Mouse (Mus musculus): ENCODE results near the gene Ccne1. TPM values are rescaled to one million over a fixed set of nuclear protein-coding genes. Genes with fewer than 3 reads are reported as not detected.
"Not testable (repeated sequence)": the region's sequence is repeated elsewhere in the genome, so short reads cannot be mapped to it uniquely, and the experiment has no call there.

Gene Ccne1
- polyA plus RNA-seq, 1 experiment from 2014 or later: 61.4 TPM

DNA sequence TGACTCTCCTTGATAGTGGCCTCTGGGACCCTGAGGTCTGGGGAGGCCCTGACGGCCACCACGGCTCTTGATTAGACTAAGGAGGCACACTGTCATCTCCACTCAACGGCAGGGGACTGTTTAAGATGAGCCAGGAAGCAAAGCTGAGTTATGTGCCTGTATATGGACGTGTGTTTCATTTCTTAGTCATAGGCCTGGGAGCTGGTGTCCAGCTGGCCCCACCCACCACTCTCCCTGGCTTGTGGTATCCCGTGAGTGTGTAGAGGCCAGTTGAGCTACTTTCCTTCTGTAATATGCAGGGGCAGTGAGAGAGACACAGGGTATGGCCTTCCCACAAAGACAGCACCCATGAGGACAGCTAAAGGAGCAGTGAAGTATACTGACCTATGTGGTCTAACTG is 20.9 kb upstream of the Ccne1 start:
- 71% methylated on average over 5 of the region's 5 CpGs for WGBS

DNA sequence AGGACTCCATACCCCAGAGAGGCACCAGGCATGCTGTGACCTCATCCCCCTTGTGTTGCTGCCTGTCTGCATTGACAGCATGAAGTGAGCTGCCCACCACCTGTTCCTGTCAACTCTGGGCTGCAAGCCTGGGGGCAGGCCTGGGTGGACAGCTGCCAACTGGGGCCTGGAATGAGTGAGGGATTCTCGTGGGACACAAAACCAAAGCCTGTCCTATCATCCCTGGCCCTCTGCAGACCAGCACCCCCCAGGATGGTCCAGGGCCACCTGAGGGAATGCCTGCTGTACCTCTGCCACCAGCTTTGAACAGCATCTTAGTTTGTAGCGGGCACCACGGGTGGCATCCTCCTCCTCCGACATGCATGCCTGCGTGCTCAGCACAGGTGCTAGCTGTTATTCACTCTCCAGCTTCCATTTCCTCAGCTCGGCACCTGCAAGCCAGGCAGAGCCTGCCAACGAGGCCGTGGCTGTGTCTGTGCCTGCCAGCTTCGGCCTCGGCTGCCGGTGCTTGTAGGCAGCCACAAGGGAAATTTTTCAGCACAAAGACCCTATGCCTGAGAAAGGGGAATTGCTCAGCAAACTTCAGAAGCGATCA is 18.3 kb upstream of the Ccne1 start:
- Histone ChIP-seq H3K9me3 (no peaks in the 10 kb centered on the region), H3K36me3 (no peaks in the 10 kb centered on the region), H3K27ac (no peak overlapping the region), H3K4me1 (peaks cover 9% of the 10 kb centered on the region), H3K9ac (no peak overlapping the region), H3K27me3 (no peaks in the 10 kb centered on the region), H3K4me2 (no peak overlapping the region), H3K4me3 (no peak overlapping the region)
- no peak for ATAC-seq (ENCODE audit: insufficient number of reproducible peaks, insufficient read depth, low FRiP score, low TSS enrichment, low read depth)
- WGBS: 71% methylated on average over 12 of the region's 12 CpGs

More for the DNA sequence above, 20.9 kb upstream of the Ccne1 start:
- not testable (repeated sequence) for H3K4me3 ChIP-seq; H3K27me3 ChIP-seq; H3K9me3 ChIP-seq; H3K9ac ChIP-seq; H3K4me2 ChIP-seq; ATAC-seq (ENCODE audit: insufficient number of reproducible peaks, insufficient read depth, low FRiP score, low TSS enrichment, low read depth); H3K36me3 ChIP-seq; H3K27ac ChIP-seq
- H3K4me1 ChIP-seq: peaks cover 13% of the 10 kb centered on the region

DNA sequence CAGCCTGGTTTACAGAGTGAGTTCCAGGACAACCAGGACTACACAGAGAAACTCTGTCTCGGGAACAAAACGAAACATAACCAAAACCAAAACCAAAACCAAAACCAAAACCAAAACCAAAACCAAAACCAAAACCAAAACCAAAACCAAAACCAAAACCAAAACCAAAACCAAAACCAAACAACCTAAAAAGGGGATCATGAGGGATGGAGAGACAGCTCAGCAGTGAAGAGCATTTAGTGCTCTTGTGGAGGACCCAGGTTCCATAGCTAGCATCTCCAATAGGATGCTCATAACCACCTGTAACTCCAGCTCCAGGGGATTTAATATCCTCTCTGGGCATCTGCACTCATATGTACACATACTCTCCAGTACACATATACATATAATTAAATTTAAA is 16.8 kb upstream of the Ccne1 start:
- not testable (repeated sequence) for H3K36me3 ChIP-seq; H3K27me3 ChIP-seq; H3K4me1 ChIP-seq; H3K9me3 ChIP-seq; H3K4me3 ChIP-seq; H3K4me2 ChIP-seq; ATAC-seq (ENCODE audit: insufficient number of reproducible peaks, insufficient read depth, low FRiP score, low TSS enrichment, low read depth); H3K27ac ChIP-seq; H3K9ac ChIP-seq
- WGBS: 87% methylated on average over 2 of the region's 2 CpGs

DNA sequence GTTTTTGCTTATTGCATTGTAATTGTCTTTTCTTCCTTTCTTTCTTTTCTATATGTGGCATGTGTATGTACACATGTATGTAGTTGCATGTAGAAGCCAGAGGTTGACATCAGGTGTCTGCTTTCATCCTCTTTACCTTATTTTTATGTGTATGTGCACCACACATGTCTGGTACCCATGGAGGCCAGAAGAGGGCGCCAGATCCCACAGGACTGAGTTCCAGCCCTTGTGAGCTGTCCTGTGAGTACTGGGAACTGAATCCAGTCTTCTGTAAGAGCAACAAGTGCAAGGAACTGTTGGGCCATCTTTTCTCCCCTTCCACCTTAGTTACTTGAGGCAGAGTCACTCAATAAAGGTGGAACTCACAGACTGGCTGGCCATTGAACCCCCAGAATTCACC is 11.3 kb upstream of the Ccne1 start:
- Histone ChIP-seq H3K27me3 (no peaks in the 10 kb centered on the region), H3K4me3 (no peak overlapping the region), H3K4me1 (no peaks in the 10 kb centered on the region), H3K27ac (no peak overlapping the region), H3K36me3 (no peaks in the 10 kb centered on the region), H3K9me3 (no peaks in the 10 kb centered on the region), H3K9ac (no peak overlapping the region), H3K4me2 (no peak overlapping the region)
- no peak for ATAC-seq (ENCODE audit: insufficient number of reproducible peaks, insufficient read depth, low FRiP score, low TSS enrichment, low read depth)
- 7% methylated on average over 1 of the region's 1 CpGs for WGBS

DNA sequence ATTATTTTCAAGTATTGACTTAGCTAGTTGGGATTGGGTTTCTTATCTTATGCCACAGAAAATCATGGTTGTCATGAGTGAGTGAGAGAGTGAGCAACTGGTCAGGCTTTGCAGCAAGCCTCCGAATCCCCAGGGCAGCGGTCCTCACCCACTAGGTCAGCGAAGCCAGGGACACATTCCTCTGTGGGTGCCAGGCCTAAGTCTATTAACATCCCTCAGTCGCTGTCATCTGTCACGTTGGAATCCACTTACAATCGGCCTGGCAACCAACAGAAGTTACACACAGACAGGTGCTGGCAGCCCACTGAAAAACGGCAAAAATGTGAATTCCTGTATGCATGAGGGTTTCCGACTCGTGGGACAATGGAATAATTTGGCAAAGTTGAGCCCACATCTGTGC is 5.1 kb upstream of the Ccne1 start:
- Histone ChIP-seq H3K4me3 (no peak overlapping the region), H3K9ac (no peak overlapping the region), H3K27ac (peak overlapping the region; percentile 85), H3K27me3 (no peaks in the 10 kb centered on the region), H3K36me3 (no peaks in the 10 kb centered on the region), H3K9me3 (no peaks in the 10 kb centered on the region), H3K4me1 (peaks cover 24% of the 10 kb centered on the region), H3K4me2 (no peak overlapping the region)
- no peak for ATAC-seq (ENCODE audit: insufficient number of reproducible peaks, insufficient read depth, low FRiP score, low TSS enrichment, low read depth)
- 70% methylated on average over 9 of the region's 9 CpGs for WGBS

DNA sequence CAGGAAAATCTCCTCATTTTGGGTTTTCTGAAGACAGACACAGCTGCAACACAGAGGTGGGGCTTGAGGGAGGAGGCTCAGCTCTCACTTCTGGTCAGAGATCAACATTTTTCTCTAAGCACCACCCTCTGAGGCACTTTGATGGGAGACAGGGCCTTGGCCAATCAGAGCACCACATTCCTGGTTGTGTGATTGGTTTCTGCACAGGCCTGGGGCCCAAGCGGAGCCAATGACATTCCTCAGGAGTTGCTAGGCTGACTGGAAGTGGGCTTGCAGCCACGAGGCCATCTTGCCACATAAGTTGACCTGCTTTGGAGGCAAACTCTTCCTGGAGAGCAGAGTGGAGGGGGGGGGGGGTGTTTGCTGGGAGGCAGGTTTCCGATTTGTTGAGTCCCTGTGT is 4.7 kb upstream of the Ccne1 start:
- H3K27ac ChIP-seq: peak overlapping the region; percentile 85
- 27% methylated on average over 3 of the region's 3 CpGs for WGBS
- H3K9me3 ChIP-seq: no peaks in the 10 kb centered on the region
- peak overlapping the region; percentile 24 for H3K4me2 ChIP-seq
- peaks cover 24% of the 10 kb centered on the region for H3K4me1 ChIP-seq
- peak; percentile 79 for ATAC-seq (ENCODE audit: insufficient number of reproducible peaks, insufficient read depth, low FRiP score, low TSS enrichment, low read depth)
- H3K36me3 ChIP-seq: no peaks in the 10 kb centered on the region
- H3K9ac ChIP-seq: no peak overlapping the region
- H3K27me3 ChIP-seq: no peaks in the 10 kb centered on the region
- no peak overlapping the region for H3K4me3 ChIP-seq

DNA sequence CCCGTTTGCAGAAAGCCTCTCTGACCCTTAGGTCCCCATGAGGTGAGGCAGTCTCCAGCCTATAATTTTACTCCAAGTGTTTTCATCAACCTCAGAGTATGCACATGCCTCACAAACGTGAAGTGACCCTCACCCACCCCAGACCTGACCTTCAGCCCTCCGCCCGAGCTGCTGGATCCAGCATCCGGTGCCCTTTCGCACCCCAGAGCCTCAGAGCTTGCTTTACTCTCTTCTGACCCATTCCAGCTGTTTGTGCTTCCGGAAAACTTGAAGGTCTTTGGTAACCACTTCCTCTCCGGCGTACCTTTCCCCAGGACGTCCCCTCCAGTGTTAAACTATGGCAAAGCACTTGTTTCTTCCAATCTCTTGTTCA is 912 bp upstream of the Ccne1 start:
- peaks cover 38% of the 10 kb centered on the region for H3K4me1 ChIP-seq
- peak overlapping the region; percentile 91 for H3K4me2 ChIP-seq
- H3K27me3 ChIP-seq: no peaks in the 10 kb centered on the region
- H3K9ac ChIP-seq: peak overlapping the region; percentile 80; the same call in 1 of the 2 replicates
- WGBS: 18% methylated on average over 10 of the region's 10 CpGs
- H3K9me3 ChIP-seq: no peaks in the 10 kb centered on the region
- 0 out of 2 replicates have a peak overlapping the region, but pooled peaks have one; percentile 48 for H3K27ac ChIP-seq
- peaks cover 6% of the 10 kb centered on the region for H3K36me3 ChIP-seq
- no peak for ATAC-seq (ENCODE audit: insufficient number of reproducible peaks, insufficient read depth, low FRiP score, low TSS enrichment, low read depth)
- H3K4me3 ChIP-seq: peak overlapping the region; percentile 91

DNA sequence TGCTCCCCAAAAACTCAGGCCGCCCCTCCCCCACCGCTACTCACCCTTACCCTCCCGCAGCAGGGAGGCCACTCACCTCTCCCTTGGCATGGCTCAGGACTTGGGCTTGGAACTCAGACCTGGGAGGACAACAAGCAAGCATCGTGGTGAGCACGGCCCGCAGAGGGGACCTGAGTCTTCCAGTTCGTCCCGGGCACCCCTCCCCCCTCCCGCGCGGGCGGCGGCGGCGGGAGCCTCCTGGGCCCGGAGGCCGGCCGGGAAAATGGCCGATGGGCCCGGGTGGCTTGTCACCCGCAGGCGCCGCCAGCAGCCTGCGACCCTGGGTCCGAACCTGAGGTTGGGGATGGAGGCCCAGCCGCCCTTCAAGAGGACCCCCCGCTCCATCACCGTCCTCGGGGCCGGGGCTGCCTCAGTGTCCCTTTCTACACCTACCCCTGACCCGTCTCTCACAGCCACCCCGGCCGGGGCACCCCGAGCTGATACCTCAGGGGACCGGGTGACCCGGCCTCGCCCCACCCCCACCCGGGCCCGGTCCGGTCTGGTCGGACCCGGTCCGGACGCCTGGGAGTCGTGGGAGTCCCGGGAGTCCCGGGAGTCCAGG is 523 bp downstream of the Ccne1 start:
- no peaks in the 10 kb centered on the region for H3K27me3 ChIP-seq
- H3K4me3 ChIP-seq: peak overlapping the region; percentile 91
- H3K9ac ChIP-seq: peak overlapping the region; percentile 85
- WGBS: 0% methylated on average over 47 of the region's 47 CpGs
- no peaks in the 10 kb centered on the region for H3K9me3 ChIP-seq
- peak overlapping the region; percentile 91 for H3K4me2 ChIP-seq
- peaks cover 30% of the 10 kb centered on the region for H3K4me1 ChIP-seq
- ATAC-seq (ENCODE audit: insufficient number of reproducible peaks, insufficient read depth, low FRiP score, low TSS enrichment, low read depth): peak; percentile 45
- peak overlapping the region; percentile 57; the same call in 1 of the 2 replicates for H3K27ac ChIP-seq
- peaks cover 17% of the 10 kb centered on the region for H3K36me3 ChIP-seq

DNA sequence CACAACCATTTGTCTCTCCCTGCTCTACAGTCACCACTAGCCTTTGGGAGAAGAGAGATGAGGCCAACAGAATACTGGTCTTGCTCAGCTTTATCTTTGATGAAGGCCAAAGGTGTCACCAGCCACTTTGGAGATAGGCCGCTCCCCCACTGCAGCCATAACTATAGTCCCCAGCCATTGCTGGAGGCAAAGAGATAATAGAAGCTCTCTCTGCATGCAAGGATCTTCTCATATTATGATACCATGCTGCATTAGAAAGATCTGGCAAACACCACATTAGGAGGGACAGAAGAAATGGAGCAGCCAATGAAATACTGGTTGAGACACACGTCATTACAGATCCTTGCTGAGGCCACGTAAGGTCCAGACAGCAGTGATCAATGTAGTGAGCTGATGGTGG is 2.0 kb downstream of the Ccne1 start:
- Histone ChIP-seq H3K4me3 (0 out of 2 replicates have a peak overlapping the region, but pooled peaks have one; percentile 91), H3K9ac (no peak overlapping the region), H3K27ac (no peak overlapping the region), H3K4me2 (peak overlapping the region; percentile 91), H3K27me3 (no peaks in the 10 kb centered on the region), H3K36me3 (peaks cover 32% of the 10 kb centered on the region), H3K9me3 (no peaks in the 10 kb centered on the region), H3K4me1 (peaks cover 20% of the 10 kb centered on the region)
- no peak for ATAC-seq (ENCODE audit: insufficient number of reproducible peaks, insufficient read depth, low FRiP score, low TSS enrichment, low read depth)
- WGBS: 87% methylated on average over 3 of the region's 3 CpGs

DNA sequence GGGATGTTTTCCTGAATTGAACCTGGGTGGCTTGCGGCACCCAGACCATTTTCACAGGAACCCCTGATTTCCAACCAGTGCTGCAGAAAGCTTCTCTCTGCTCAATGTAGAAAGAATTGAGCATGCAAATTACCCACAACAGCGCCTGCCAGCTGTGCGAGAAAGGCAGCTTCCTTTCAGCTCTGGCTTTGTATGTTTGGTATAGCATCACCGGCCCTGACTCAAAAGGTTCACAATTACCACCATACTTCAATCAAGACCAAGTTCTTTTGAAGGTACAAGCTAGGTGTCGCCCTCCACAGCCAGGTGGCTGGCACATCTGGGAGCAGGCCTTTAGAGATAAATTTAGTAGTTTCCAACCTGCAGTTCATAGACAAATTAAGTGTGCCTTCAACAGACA is 3.2 kb downstream of the Ccne1 start:
- peaks cover 45% of the 10 kb centered on the region for H3K36me3 ChIP-seq
- peaks cover 20% of the 10 kb centered on the region for H3K4me1 ChIP-seq
- no peak overlapping the region for H3K4me2 ChIP-seq
- no peaks in the 10 kb centered on the region for H3K9me3 ChIP-seq
- no peak overlapping the region for H3K4me3 ChIP-seq
- H3K27me3 ChIP-seq: no peaks in the 10 kb centered on the region
- 92% methylated on average over 5 of the region's 5 CpGs for WGBS
- no peak overlapping the region for H3K27ac ChIP-seq
- H3K9ac ChIP-seq: no peak overlapping the region
- ATAC-seq (ENCODE audit: insufficient number of reproducible peaks, insufficient read depth, low FRiP score, low TSS enrichment, low read depth): no peak

DNA sequence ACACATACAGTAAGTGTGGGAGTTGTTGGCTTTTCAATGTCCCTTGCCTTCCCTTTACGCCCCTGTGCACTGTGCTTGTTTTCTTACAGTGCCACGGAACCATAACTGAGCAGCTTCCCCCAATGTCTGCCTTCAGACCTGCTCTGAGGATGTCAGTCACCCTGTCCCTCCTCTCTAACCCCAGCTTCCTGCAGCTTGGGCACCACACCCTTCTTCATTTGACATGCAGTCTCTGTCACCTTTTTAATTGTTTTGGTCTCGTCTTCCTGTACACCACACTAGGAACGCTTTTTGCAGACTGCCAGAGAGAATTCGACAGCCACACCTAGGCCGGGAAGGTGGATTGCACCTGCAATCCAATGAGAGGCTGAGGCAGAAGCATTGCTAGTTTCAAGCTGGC is 13.0 kb downstream of the Ccne1 start:
- Histone ChIP-seq H3K27me3 (no peaks in the 10 kb centered on the region), H3K36me3 (peaks cover 24% of the 10 kb centered on the region), H3K4me2 (no peak overlapping the region), H3K9ac (no peak overlapping the region), H3K4me3 (no peak overlapping the region), H3K9me3 (no peaks in the 10 kb centered on the region), H3K4me1 (0 out of 2 replicates have a peak, but pooled peaks cover 2% of the 10 kb centered on the region), H3K27ac (no peak overlapping the region)
- ATAC-seq (ENCODE audit: insufficient number of reproducible peaks, insufficient read depth, low FRiP score, low TSS enrichment, low read depth): no peak
- WGBS: 79% methylated on average over 6 of the region's 6 CpGs

DNA sequence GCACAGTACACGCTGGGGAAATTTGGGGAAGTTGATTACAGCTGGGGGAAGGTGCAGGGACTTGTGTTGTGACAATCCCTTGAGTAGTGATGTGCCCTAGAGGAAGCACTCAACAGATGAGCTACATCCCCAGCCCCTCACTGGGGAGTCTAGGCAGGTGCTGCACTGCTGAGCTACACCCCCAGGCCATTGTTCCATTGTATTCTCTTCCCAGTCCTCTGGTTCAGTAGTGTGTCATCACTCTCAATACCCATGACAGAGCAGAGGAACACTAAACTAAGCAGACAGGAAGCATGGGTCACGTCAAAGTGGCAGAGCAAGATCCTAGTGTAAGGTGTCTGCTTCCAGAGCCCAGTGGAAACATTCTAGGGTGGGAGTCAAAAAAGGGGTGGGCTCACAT is 14.2 kb downstream of the Ccne1 start:
- 46% methylated on average over 2 of the region's 2 CpGs for WGBS
- H3K4me2 ChIP-seq: no peak overlapping the region
- no peaks in the 10 kb centered on the region for H3K27me3 ChIP-seq
- ATAC-seq (ENCODE audit: insufficient number of reproducible peaks, insufficient read depth, low FRiP score, low TSS enrichment, low read depth): no peak
- H3K36me3 ChIP-seq: peaks cover 12% of the 10 kb centered on the region
- no peak overlapping the region for H3K9ac ChIP-seq
- no peak overlapping the region for H3K4me3 ChIP-seq
- H3K27ac ChIP-seq: no peak overlapping the region
- H3K9me3 ChIP-seq: no peaks in the 10 kb centered on the region
- H3K4me1 ChIP-seq: 0 out of 2 replicates have a peak, but pooled peaks cover 2% of the 10 kb centered on the region
